Mouse (Mus musculus) v-Abl transformed pro-B cells (cell line): Measurements from ENCODE around the gene Slc22a18.
"Not testable (repeated sequence)": the region's sequence is repeated elsewhere in the genome, so short reads cannot be mapped to it uniquely, and the experiment has no call there.

Experiments
- in situ Hi-C, 2 experiments: fragments of 400-800 bp; cut with MboI; formaldehyde crosslinking; loops; one replicate each; pipeline ENCODE4 v1.15.1; 2025; ENCODE audit not compliant: unreplicated experiment in 2 of 2

Slc22a18 gene

GRCm38 (mm10) chr7:143500912-143501311, 27.4 kb downstream of the Slc22a18 start:
- in situ Hi-C loops, result no loop called here

- in situ Hi-C loops, result no loop called here
Observed at GRCm38 (mm10) chr7:143501643-143502417, 28.3 kb downstream of the Slc22a18 start.

GRCm38 (mm10) chr7:143502418-143503200, 29.1 kb downstream of the Slc22a18 start, which contains the start of gene Phlda2:
TSS of gene Phlda2 (minus strand) at chr7:143503150.
- in situ Hi-C loops, result no loop called here

- in situ Hi-C loops, result no loop called here
Observed at GRCm38 (mm10) chr7:143503926-143504325, 30.4 kb downstream of the Slc22a18 start.

- in situ Hi-C loops, result no loop called here
Observed at GRCm38 (mm10) chr7:143505411-143505810, 31.9 kb downstream of the Slc22a18 start.

GRCm38 (mm10) chr7:143505823-143506222, 32.3 kb downstream of the Slc22a18 start:
- in situ Hi-C loops, result no loop called here

- in situ Hi-C loops, result no loop called here
Observed at GRCm38 (mm10) chr7:143506271-143506670, 32.7 kb downstream of the Slc22a18 start.

- in situ Hi-C loops, result no loop called here
Observed at GRCm38 (mm10) chr7:143506675-143507074, 33.1 kb downstream of the Slc22a18 start.

- in situ Hi-C loops, result no loop called here
Observed at GRCm38 (mm10) chr7:143509566-143509965, 36.0 kb downstream of the Slc22a18 start.

GRCm38 (mm10) chr7:143510593-143511334, 37.2 kb downstream of the Slc22a18 start:
- in situ Hi-C loops, result no loop called here

- in situ Hi-C loops, result no loop called here
Observed at GRCm38 (mm10) chr7:143511335-143511712, 37.8 kb downstream of the Slc22a18 start.

- in situ Hi-C loops, result no loop called here
Observed at GRCm38 (mm10) chr7:143513763-143514415, 40.4 kb downstream of the Slc22a18 start.

GRCm38 (mm10) chr7:143514416-143514768, 40.9 kb downstream of the Slc22a18 start:
- in situ Hi-C loops, result no loop called here

- in situ Hi-C loops, result no loop called here
Observed at GRCm38 (mm10) chr7:143519333-143519732, 45.8 kb downstream of the Slc22a18 start.

GRCm38 (mm10) chr7:143532410-143532809, 58.9 kb downstream of the Slc22a18 start:
- in situ Hi-C loops, result no loop called here

- in situ Hi-C loops, result no loop called here
Observed at GRCm38 (mm10) chr7:143533284-143533683, 59.7 kb downstream of the Slc22a18 start.

- in situ Hi-C loops, result no loop called here
Observed at GRCm38 (mm10) chr7:143536251-143536650, 62.7 kb downstream of the Slc22a18 start.

- in situ Hi-C loops, result not testable (repeated sequence)
Observed at GRCm38 (mm10) chr7:143538229-143538628, 64.7 kb downstream of the Slc22a18 start.

GRCm38 (mm10) chr7:143538671-143539070, 65.1 kb downstream of the Slc22a18 start:
- in situ Hi-C loops, result no loop called here

GRCm38 (mm10) chr7:143544368-143544767, 70.8 kb downstream of the Slc22a18 start:
- in situ Hi-C loops, result no loop called here

GRCm38 (mm10) chr7:143546554-143546953, 73.0 kb downstream of the Slc22a18 start:
- in situ Hi-C loops, result no loop called here
